Mouse (Mus musculus) right cerebral cortex, postnatal 25 days (tissue): ENCODE data around the gene Mrgprb2.

ENCODE experiments used
- DNase-seq: peaks from one replicate; pipeline ENCODE4 v3.0.0; 2022

The Mrgprb2 gene

DNA sequence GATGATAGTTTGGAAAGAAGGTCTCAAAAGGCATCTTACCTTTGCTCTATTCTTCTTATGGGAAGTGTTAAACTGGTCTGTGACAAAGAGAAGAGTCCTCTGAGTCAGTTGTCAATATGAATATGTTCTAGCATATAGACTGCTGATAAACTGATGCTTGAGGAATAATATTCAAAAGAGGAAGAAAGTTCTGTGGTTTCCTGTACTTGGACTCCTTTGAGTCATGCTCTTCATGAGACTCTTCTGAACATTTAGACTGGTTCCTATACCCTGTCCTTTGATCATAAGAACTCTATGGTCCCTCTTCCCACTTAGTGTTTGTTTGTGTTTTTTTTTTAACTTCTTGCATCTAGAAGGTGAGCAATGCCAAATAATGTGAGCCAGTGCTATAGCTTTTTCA lies at the start of gene Mrgprb2:
Gene Mrgprb2 (minus strand): TSS at position 101 of the 400 bp plus-strand sequence.
- DNase-seq = no peak
